Mouse (Mus musculus): Measurements from ENCODE around the gene Fam213b.

Gene Fam213b

GRCm38 (mm10) chr4:154922291-154922690 is 23.4 kb upstream of the Fam213b start:
- DNase-seq, result peak; percentile 66

GRCm38 (mm10) chr4:154916662-154917061 is 17.7 kb upstream of the Fam213b start:
- DNase-seq, result no peak

GRCm38 (mm10) chr4:154915286-154915685 is 16.4 kb upstream of the Fam213b start:
- no peak for DNase-seq

- DNase-seq, result no peak
Observed at GRCm38 (mm10) chr4:154914707-154915106, 15.8 kb upstream of the Fam213b start.

- no peak for DNase-seq
Observed at GRCm38 (mm10) chr4:154914252-154914651, 15.3 kb upstream of the Fam213b start.

- DNase-seq, result no peak
Observed at GRCm38 (mm10) chr4:154913845-154914244, 14.9 kb upstream of the Fam213b start.

- no peak for DNase-seq
Observed at GRCm38 (mm10) chr4:154911644-154912043, 12.7 kb upstream of the Fam213b start.

- no peak for DNase-seq
Observed at GRCm38 (mm10) chr4:154910606-154911522, 11.9 kb upstream of the Fam213b start.

GRCm38 (mm10) chr4:154908490-154908889 is 9.6 kb upstream of the Fam213b start:
- DNase-seq, result no peak

- peak; percentile 61 for DNase-seq
Observed at GRCm38 (mm10) chr4:154907833-154908232, 8.9 kb upstream of the Fam213b start.

- DNase-seq, result peak; percentile 86
Observed at GRCm38 (mm10) chr4:154904185-154905071, 5.5 kb upstream of the Fam213b start.

- no peak for DNase-seq
Observed at GRCm38 (mm10) chr4:154902371-154902770, 3.4 kb upstream of the Fam213b start.

- peak; percentile 58 for DNase-seq
Observed at GRCm38 (mm10) chr4:154897676-154898465, 1.1 kb downstream of the Fam213b start.

GRCm38 (mm10) chr4:154895549-154895948 is 3.4 kb downstream of the Fam213b start:
- peak; percentile 39 for DNase-seq

GRCm38 (mm10) chr4:154890887-154891286 is 8.0 kb downstream of the Fam213b start:
- no peak for DNase-seq

- DNase-seq, result peak; percentile 58
Observed at GRCm38 (mm10) chr4:154887593-154888250, 11.2 kb downstream of the Fam213b start.

- DNase-seq, result peak; percentile 79
Observed at GRCm38 (mm10) chr4:154886876-154887592, 11.9 kb downstream of the Fam213b start.

- DNase-seq, result no peak
Observed at GRCm38 (mm10) chr4:154885416-154885815, 13.5 kb downstream of the Fam213b start.

- no peak for DNase-seq
Observed at GRCm38 (mm10) chr4:154882014-154882659, 16.8 kb downstream of the Fam213b start.

GRCm38 (mm10) chr4:154880730-154881129 is 18.2 kb downstream of the Fam213b start:
- no peak for DNase-seq
